Mouse (Mus musculus): ENCODE measurements around the gene Ptpn6.
A peak's percentile ranks its signal among the peaks of the same experiment; 100 is the strongest.

Gene Ptpn6

GRCm38 (mm10) chr6:124729850-124730705, 8.4 kb downstream of the Ptpn6 start:
- DNase-seq (ENCODE audit: low read depth), result no peak

- DNase-seq (ENCODE audit: low read depth), result no peak
Observed at GRCm38 (mm10) chr6:124728621-124729020, 9.9 kb downstream of the Ptpn6 start.

GRCm38 (mm10) chr6:124724472-124724871, 14.0 kb downstream of the Ptpn6 start:
- no peak for DNase-seq (ENCODE audit: low read depth)

GRCm38 (mm10) chr6:124723541-124723940, 15.0 kb downstream of the Ptpn6 start:
- no peak for DNase-seq (ENCODE audit: low read depth)

GRCm38 (mm10) chr6:124722876-124723473, 15.5 kb downstream of the Ptpn6 start:
- no peak for DNase-seq (ENCODE audit: low read depth)

GRCm38 (mm10) chr6:124720904-124721303, 17.6 kb downstream of the Ptpn6 start:
- no peak for DNase-seq (ENCODE audit: low read depth)

- no peak for DNase-seq (ENCODE audit: low read depth)
Observed at GRCm38 (mm10) chr6:124719354-124719978, 19.0 kb downstream of the Ptpn6 start.

GRCm38 (mm10) chr6:124718703-124719102, 19.8 kb downstream of the Ptpn6 start:
- no peak for DNase-seq (ENCODE audit: low read depth)

GRCm38 (mm10) chr6:124717968-124718367, 20.5 kb downstream of the Ptpn6 start:
- no peak for DNase-seq (ENCODE audit: low read depth)

- peak; percentile 77 for DNase-seq (ENCODE audit: low read depth)
Observed at GRCm38 (mm10) chr6:124716864-124717490, 21.5 kb downstream of the Ptpn6 start.

- no peak for DNase-seq (ENCODE audit: low read depth)
Observed at GRCm38 (mm10) chr6:124712918-124713317, 25.6 kb downstream of the Ptpn6 start.

GRCm38 (mm10) chr6:124711824-124712782, 26.4 kb downstream of the Ptpn6 start, which contains the start of the genes Emg1 and Phb2:
Gene Emg1 (minus strand): TSS chr6:124712178.
Gene Phb2 (plus strand): TSS chr6:124712336.
- DNase-seq (ENCODE audit: low read depth), result peak; percentile 99

GRCm38 (mm10) chr6:124708289-124708889, 30.1 kb downstream of the Ptpn6 start:
- DNase-seq (ENCODE audit: low read depth), result no peak

- DNase-seq (ENCODE audit: low read depth), result peak; percentile 48
Observed at GRCm38 (mm10) chr6:124706061-124706627, 32.4 kb downstream of the Ptpn6 start.

- no peak for DNase-seq (ENCODE audit: low read depth)
Observed at GRCm38 (mm10) chr6:124704417-124704816, 34.1 kb downstream of the Ptpn6 start.

- DNase-seq (ENCODE audit: low read depth), result no peak
Observed at GRCm38 (mm10) chr6:124703789-124704188, 34.7 kb downstream of the Ptpn6 start.

GRCm38 (mm10) chr6:124702784-124703103, 35.8 kb downstream of the Ptpn6 start:
- peak; percentile 83 for DNase-seq (ENCODE audit: low read depth)

GRCm38 (mm10) chr6:124702102-124702783, 36.3 kb downstream of the Ptpn6 start:
- DNase-seq (ENCODE audit: low read depth), result no peak

- DNase-seq (ENCODE audit: low read depth), result peak; percentile 61
Observed at GRCm38 (mm10) chr6:124701338-124701737, 37.2 kb downstream of the Ptpn6 start.

All from NIH3T3 (cell line).